Mouse (Mus musculus): ENCODE data around the gene Prss54.

The Prss54 gene

GRCm38 (mm10) chr8:95549871-95550829, 26.0 kb downstream of the Prss54 start:
- DNase-seq = peak in 1 of 2 experiments; percentile 23

GRCm38 (mm10) chr8:95547931-95548330, 28.2 kb downstream of the Prss54 start:
- DNase-seq = no peak

GRCm38 (mm10) chr8:95546986-95547385, 29.2 kb downstream of the Prss54 start:
- DNase-seq = peak in 1 of 2 experiments; percentile 19

GRCm38 (mm10) chr8:95545815-95546214, 30.3 kb downstream of the Prss54 start:
- peak in 1 of 2 experiments; percentile 39 for DNase-seq

- no peak for DNase-seq
Observed at GRCm38 (mm10) chr8:95543065-95543464, 33.1 kb downstream of the Prss54 start.

- DNase-seq = no peak
Observed at GRCm38 (mm10) chr8:95542191-95542590, 33.9 kb downstream of the Prss54 start.

GRCm38 (mm10) chr8:95539487-95539886, 36.7 kb downstream of the Prss54 start:
- DNase-seq = no peak

- DNase-seq = peak; percentile 71 to 79
Observed at GRCm38 (mm10) chr8:95533584-95534387, 42.4 kb downstream of the Prss54 start, which contains the start of gene Ccdc113. TSS of gene Ccdc113 (plus strand) at chr8:95534085.

DNA sequence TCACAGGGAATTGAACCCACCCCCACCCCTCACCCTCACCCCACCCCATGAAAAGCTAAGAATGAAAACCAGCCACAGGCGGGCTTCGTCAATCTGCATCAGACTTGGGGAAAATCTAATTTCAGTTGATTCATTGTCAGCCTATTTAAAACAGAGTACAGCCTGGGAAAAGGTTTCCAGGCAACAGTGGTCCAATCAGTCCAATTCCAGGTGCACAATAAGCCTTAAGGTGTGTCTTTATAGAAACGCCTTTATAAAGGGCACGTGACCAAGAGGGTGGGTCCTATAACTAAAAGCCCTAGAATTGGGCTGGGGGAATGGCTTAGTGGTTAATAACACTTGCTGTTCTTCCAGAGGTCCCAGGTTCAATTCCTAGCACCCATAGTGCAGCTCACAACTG, 43.9 kb downstream of the Prss54 start:
- no peak for DNase-seq

DNA sequence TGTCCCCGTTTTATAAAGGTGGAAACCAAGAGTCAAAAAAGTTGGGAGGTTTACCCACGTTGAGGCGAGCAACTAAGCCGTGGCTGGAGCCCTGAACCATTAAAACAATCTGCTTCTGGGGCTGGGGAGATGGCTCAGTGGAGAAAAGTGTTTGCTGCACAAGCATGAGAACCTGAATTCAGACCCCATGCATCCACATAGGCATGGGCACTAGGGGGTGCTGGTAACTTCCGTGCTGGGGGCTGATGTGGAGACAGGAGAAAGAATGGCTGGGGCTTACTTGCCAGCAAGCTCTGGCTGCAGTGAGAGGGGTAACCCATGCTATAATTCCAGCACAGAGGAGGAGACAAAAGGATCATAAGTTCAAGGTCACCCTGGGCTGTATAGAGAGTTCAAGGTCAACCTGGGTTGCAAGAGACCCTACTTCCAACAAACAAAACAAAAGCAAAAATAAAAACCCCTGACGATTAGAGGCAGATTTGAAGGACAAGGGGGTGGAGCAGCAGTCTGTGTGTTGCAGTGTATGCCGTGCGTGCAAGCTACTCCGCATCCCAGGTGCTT, 47.3 kb downstream of the Prss54 start:
- DNase-seq = no peak

DNA sequence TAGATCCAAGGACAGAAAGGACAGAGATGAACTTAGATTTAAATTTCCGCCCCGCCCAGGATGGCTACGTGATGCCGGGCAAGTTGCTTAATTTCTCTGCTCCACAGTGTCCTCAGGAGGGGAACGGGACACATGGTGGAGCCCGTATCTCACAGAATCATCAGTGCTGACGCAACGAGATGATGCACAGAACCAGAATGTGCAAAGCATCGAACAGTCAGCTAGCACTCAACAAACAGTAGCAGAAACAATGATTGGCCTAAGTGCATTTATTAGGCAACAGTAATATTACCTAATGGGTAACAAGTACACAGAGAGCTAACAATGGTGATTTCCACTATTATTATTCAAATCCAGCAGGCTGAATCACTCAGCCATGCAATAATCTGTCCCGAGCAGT, 47.9 kb downstream of the Prss54 start:
- no peak for DNase-seq

- no peak for DNase-seq
Observed at GRCm38 (mm10) chr8:95523991-95524390, 52.1 kb downstream of the Prss54 start.

DNA sequence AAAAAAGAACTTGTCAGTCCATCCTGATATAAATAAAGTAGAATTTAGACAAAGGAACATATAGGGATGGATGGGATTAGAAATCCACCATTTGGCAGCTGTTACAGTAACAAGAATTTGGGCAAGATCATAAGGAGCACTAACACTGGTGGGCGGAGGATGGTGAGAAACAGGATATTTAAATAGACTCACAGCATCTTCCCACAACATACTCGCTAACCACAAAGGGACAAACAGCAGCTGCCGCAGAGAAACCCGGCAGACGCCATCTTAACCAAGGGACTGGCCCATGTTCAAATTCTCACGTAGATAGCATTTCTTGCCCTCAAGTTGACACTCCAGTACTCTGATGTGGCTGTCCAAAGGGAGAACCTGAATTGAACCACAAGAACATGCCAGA, 59.2 kb downstream of the Prss54 start:
- DNase-seq = no peak

- no peak for DNase-seq
Observed at GRCm38 (mm10) chr8:95513219-95513618, 62.9 kb downstream of the Prss54 start.

GRCm38 (mm10) chr8:95512257-95512656, 63.9 kb downstream of the Prss54 start:
- DNase-seq = no peak
